Mouse (Mus musculus) testis, adult 2 months (tissue): ENCODE measurements around the gene Tmem9.

Experiments used
- CTCF ChIP-seq: fragments of 200-500 bp; IDR thresholded peaks from 2 replicates; pipeline ENCODE4 v1.5.1; 2012; ENCODE audit warnings: low read depth, mild to moderate bottlenecking, inconsistent platforms, low read length, moderate library complexity; ENCODE audit not compliant: control insufficient read depth, insufficient read depth, insufficient replicate concordance
- POLR2A ChIP-seq: fragments of 200-500 bp; IDR thresholded peaks from 2 replicates; pipeline ENCODE4 v1.6.1; 2012; ENCODE audit warnings: low read depth, mild to moderate bottlenecking, inconsistent platforms, low read length, moderate library complexity; ENCODE audit not compliant: control insufficient read depth

GRCm38 (mm10) chr1:136031697-136032096 is 23.7 kb downstream of the Tmem9 start:
- TF ChIP-seq POLR2A (no peak), CTCF (no peak)
